Mouse (Mus musculus): Measurements from ENCODE around the gene Gm21954.

Gene Gm21954

DNA sequence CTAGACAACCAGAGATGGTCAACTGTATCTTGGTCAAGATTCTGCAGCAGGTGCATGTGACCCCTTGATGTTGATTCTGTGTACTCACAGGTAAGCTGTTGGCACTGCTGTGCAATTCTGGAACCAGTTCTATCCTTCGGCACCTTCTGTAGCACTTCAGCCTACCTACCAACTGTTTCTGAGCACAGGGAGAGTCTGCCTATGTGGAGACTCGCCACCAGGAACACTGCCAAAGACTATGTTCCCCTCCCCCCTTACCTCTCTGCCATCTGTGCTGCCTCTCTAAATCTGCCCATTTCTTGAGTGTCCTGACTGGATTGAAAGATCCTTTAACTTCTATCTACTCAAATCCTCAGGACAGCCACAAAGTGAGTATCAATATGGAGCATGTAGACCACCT lies 28.3 kb downstream of the Gm21954 start:
- TF ChIP-seq GATA4 (IDR thresholded peaks at IDR 0.05; ENCODE audit: insufficient replicate concordance, low read length): no peak

DNA sequence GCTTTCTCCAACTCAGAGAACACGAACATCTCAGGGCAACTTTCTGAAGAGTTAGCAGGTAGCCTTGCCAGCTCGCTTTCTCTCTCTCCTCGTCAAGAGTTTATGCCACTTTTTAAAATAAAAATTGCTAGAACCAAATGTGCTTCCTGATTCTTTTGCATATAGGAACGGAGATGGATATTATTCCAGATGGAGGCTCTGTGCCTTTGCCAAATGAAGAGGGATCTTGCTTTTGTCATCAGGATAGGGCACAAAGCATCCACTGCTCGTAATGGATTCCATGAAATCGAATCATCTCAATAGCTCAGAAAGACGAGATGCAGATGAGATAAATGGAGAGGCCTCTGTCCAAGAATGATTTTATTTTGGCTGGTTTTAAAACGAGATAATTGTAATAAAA lies 28.7 kb downstream of the Gm21954 start:
- no peak for TF ChIP-seq GATA4 (IDR thresholded peaks at IDR 0.05; ENCODE audit: insufficient replicate concordance, low read length)

GRCm38 (mm10) chr3:55442012-55442645 lies 29.9 kb downstream of the Gm21954 start:
- no peak for TF ChIP-seq GATA4 (IDR thresholded peaks at IDR 0.05; ENCODE audit: insufficient replicate concordance, low read length)

- TF ChIP-seq GATA4 (IDR thresholded peaks at IDR 0.05; ENCODE audit: insufficient replicate concordance, low read length): no peak
These were observed 31.7 kb downstream of the Gm21954 start for GRCm38 (mm10) chr3:55440342-55440741.

GRCm38 (mm10) chr3:55438824-55439446 lies 33.1 kb downstream of the Gm21954 start:
- TF ChIP-seq GATA4 (IDR thresholded peaks at IDR 0.05; ENCODE audit: insufficient replicate concordance, low read length): no peak

DNA sequence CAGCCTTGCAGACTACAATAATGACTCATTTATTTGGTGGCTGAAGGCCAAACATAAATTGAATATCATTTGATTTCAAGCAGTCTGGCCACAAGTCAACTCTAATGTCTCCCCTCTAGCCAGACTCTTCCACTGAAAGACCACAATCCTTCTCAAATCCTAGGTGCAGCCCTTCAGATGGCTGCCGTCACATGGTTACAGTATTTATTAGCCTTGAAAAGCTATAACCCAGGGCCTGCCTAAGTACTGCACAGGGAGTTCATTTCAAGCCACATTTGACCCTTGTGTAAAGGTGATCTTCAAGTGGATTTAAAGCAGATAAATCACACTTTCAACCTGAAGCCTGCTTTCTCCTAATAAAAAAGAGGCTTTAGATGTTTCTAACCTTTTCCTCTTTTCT lies 37.7 kb downstream of the Gm21954 start:
- TF ChIP-seq GATA4 (IDR thresholded peaks at IDR 0.05; ENCODE audit: insufficient replicate concordance, low read length): no peak

DNA sequence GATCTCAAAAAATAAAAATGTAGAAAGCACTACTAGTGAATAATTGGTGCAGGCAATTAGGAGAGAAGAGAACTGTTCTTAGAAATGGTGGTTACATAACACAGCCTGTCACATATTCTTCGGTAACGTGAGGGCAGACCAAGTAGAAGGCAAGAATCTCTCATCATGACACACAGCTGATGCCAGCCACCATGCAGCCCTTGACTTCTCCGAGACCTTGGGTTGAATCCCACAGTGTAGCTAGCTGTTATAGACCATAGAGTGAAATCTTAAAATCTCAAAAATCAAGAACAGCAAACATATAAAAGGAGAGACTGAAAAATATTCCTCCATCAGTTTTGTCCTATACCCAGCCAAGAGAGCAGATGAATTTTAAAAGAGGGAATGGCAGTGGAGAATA lies 40.8 kb downstream of the Gm21954 start:
- no peak for TF ChIP-seq GATA4 (IDR thresholded peaks at IDR 0.05; ENCODE audit: insufficient replicate concordance, low read length)

- TF ChIP-seq GATA4 (IDR thresholded peaks at IDR 0.05; ENCODE audit: insufficient replicate concordance, low read length): no peak
These were observed 41.9 kb downstream of the Gm21954 start for GRCm38 (mm10) chr3:55430022-55430549.

DNA sequence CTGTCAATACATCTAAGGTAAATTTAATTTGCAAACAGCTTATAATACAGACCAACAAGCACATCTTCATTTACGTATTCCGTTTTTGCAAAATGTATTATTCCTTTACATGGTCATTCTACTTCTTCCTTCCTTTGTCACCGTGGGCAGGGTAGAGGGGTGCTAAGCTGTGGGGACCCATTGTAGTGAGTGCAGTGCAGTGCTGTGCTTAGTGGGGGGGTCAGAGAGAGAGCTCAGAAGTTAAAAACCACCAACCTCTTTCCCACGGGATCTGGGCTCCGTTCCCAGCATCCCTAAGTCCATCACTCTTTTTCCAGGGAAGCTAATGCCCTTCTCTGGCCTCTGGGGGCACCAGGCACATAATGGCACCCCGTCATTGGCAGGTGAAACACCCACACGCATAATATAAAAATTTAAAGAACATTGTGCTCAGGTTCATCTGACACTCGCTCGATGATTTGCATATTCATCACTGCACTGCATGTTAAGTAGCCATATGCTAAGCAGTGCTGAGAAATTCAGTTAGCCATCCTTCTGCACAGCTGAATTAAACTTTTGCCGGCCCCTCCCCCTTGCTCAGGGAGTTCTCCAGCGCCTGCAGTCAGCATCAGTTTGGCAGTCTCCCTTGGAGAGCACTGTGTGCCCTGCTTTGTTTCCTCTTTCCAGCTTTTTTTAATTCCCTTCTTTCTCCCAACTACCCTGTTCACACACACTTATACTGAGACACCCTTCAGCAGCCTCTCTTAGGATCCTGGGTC lies 48.2 kb downstream of the Gm21954 start:
- TF ChIP-seq GATA4 (IDR thresholded peaks at IDR 0.05; ENCODE audit: insufficient replicate concordance, low read length): no peak

GRCm38 (mm10) chr3:55420436-55421083 lies 51.5 kb downstream of the Gm21954 start:
- no peak for TF ChIP-seq GATA4 (IDR thresholded peaks at IDR 0.05; ENCODE audit: insufficient replicate concordance, low read length)

- no peak for TF ChIP-seq GATA4 (IDR thresholded peaks at IDR 0.05; ENCODE audit: insufficient replicate concordance, low read length)
These were observed 52.7 kb downstream of the Gm21954 start for GRCm38 (mm10) chr3:55419334-55419733.

DNA sequence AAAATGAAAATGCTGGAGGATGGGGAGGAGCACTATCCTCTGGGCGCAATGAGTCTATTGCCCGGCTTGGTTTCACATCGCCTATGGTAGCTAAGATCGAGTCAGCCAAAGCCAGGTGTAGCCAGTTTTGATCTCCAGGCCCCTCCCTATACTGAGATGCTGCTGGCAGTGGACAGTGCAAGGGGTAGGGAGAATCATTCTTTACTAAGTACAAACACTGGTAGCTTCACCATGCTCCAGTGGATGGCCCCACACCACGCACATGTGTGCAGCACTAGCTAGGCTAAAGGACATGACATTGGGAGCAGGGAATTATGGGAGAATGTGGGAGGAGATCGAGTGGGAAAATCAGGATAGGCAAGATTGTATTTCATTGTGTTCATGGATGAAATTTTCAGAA lies 53.2 kb downstream of the Gm21954 start:
- no peak for TF ChIP-seq GATA4 (IDR thresholded peaks at IDR 0.05; ENCODE audit: insufficient replicate concordance, low read length)

DNA sequence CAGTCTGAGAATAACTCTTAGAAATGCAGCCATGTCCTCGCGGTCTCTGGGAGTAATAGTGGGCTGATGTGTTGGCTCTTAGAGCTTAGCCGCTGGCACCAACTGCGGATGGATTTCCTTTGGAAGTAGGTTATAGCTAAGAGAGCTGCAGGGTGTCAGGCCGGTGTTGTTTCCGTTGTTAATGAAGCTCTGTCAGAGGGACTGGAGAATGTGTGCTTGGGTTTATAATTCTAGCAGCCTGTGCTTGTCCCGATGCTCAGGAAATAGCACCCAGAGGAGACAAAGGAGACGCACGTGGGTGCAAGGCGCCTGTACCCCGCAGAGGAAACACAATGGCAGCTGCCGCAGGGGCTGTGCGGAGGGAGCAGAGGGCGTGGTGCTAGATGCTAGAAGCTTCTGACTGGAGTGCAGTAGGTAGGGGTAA lies 56.5 kb downstream of the Gm21954 start:
- no peak for TF ChIP-seq GATA4 (IDR thresholded peaks at IDR 0.05; ENCODE audit: insufficient replicate concordance, low read length)
